Mouse (Mus musculus): ENCODE results near the gene Osbpl11.

DNA sequence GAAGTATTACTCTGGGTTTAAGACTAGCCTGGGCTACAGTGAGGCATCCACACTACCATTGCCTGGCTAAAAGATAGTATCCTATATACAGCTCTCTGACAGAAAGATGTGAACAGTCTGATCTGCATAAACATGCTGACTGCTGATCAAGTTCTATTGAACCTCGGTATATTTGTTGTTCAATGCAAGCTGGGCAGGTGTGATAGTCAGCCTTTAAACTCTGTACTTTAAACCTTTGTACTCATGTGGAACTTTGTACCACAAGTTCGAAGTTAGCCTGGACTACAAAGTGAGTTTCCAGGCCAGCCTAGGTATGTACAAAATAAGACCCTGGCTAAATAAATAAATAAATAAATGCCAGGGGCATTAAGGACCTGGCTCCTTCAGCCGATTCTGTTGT is 37.6 kb downstream of the Osbpl11 start:
- no peak for TF ChIP-seq POLR2A (IDR thresholded peaks at IDR 0.05; ENCODE audit: extremely low read depth, insufficient read depth, low read length)
- TF ChIP-seq CTCF (IDR thresholded peaks at IDR 0.05; ENCODE audit: extremely low read depth, insufficient read depth, low read length), result no peak

Measured in cortical plate, adult 2 months (tissue).